In the genomic region with DNA sequence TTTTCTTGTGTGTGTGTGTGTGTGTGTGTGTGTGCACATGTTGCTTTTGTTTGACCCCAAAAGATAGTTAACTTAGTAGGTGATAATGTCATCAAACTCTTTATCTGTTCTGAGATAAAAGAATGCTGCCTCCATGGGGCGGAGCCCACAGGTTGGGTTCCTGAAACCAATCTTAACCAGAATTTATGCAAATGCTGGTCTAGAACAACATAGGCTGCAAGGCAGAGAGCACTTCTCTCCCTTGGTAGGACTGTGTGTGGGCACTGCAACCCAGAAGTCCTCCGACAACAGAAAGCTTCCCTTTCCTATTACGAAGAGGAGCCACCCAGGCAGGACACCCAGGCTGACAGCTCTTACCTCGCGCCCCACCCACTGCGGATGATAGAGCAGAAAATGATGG, we compare ENCODE assay signal across 29 mouse cellular contexts. TPM values are rescaled to one million over a fixed set of nuclear protein-coding genes. Genes with fewer than 3 reads are reported as not detected.
DNase-seq lines count a peak whose midpoint lies in the region; ATAC-seq and TF ChIP-seq lines count a peak whose summit lies in the region.
"Had no signal": no experiment of that assay in that cellular context is flagged by ENCODE, and none has a peak within 500 bp of the region (broad histone marks: within the 10 kb centered on the region; RNA-seq: fewer than 3 reads in every experiment).

No protein-coding gene starts in this region.

- no peak overlapping the region for H3K4me2 ChIP-seq in forebrain, embryonic 13.5 days
- H3K4me2 ChIP-seq: embryonic facial prominence, embryonic 13.5 days; forebrain, embryonic 12.5 days; heart, embryonic 12.5 days; heart, embryonic 15.5 days; hindbrain, embryonic 13.5 days had no signal

- no peak for TF ChIP-seq CTCF in G1E (IDR thresholded peaks at IDR 0.05; ENCODE audit: low read depth, low read length)

- no peaks in the 10 kb centered on the region for H3K9me3 ChIP-seq in G1E (replicated peaks)
- H3K9me3 ChIP-seq in forebrain, embryonic 13.5 days (replicated peaks), result no peaks in the 10 kb centered on the region
- H3K9me3 ChIP-seq: embryonic facial prominence, embryonic 10.5 days; embryonic facial prominence, embryonic 13.5 days; forebrain, embryonic 12.5 days; heart, embryonic 12.5 days; heart, embryonic 15.5 days; hindbrain, embryonic 10.5 days; hindbrain, embryonic 13.5 days had no signal

- peak; percentile 54 for DNase-seq in CD4-positive, CD25-positive, alpha-beta regulatory T cell, adult 2 months (ENCODE audit: low read depth, low spot score)
- DNase-seq in G1E (ENCODE audit: low spot score), result no peak
- peak; percentile 70 for DNase-seq in induced T-regulatory cell, adult 2 months (ENCODE audit: low read depth)
- DNase-seq in adrenal gland, postnatal 36 days, result no peak
- no peak for DNase-seq in layer of hippocampus, adult 18-20 months (ENCODE audit: low spot score in 2 of 2)
- DNase-seq: adrenal gland, postnatal 10 days; cerebellum, adult 11 months; cerebellum, adult 2 months; cerebellum, adult 9-11 months; cerebellum, postnatal 25 days; embryo, embryonic 11 days; gastrocnemius, postnatal 10 days; gastrocnemius, postnatal 36 days; heart, adult 2 months; heart, postnatal 10 days; heart, postnatal 36 days had no signal

- H3K27me3 ChIP-seq in G1E (ENCODE audit: insufficient read depth, low read length), result peaks cover 16% of the 10 kb centered on the region
- no peaks in the 10 kb centered on the region for H3K27me3 ChIP-seq in forebrain, embryonic 13.5 days
- H3K27me3 ChIP-seq: embryonic facial prominence, embryonic 13.5 days; forebrain, embryonic 12.5 days; heart, embryonic 12.5 days; heart, embryonic 15.5 days; hindbrain, embryonic 13.5 days had no signal

- peaks cover 10% of the 10 kb centered on the region for H3K4me1 ChIP-seq in G1E (ENCODE audit: insufficient read depth, low read depth, low read length)
- H3K4me1 ChIP-seq in forebrain, embryonic 13.5 days, result no peaks in the 10 kb centered on the region
- H3K4me1 ChIP-seq: embryonic facial prominence, embryonic 10.5 days; embryonic facial prominence, embryonic 13.5 days; forebrain, embryonic 12.5 days; heart, embryonic 15.5 days; hindbrain, embryonic 10.5 days; hindbrain, embryonic 13.5 days had no signal

- H3K36me3 ChIP-seq in G1E (replicated peaks), result no peaks in the 10 kb centered on the region
- no peaks in the 10 kb centered on the region for H3K36me3 ChIP-seq in forebrain, embryonic 13.5 days (ENCODE audit: poor library complexity, severe bottlenecking)
- H3K36me3 ChIP-seq: embryonic facial prominence, embryonic 10.5 days; embryonic facial prominence, embryonic 13.5 days; forebrain, embryonic 12.5 days; heart, embryonic 12.5 days; heart, embryonic 15.5 days; hindbrain, embryonic 10.5 days; hindbrain, embryonic 13.5 days had no signal

- peak; percentile 67 for ATAC-seq in G1E (ENCODE audit: extremely low read depth, insufficient number of reproducible peaks, low FRiP score, poor library complexity, severe bottlenecking)
- 0 out of 2 replicates have a peak, but pooled peaks have one; percentile 20 for ATAC-seq in megakaryocyte progenitor cell, adult 5-6 weeks (replicated peaks; ENCODE audit: poor library complexity)
- ATAC-seq in forebrain, embryonic 13.5 days, result no peak
- ATAC-seq: forebrain, embryonic 16.5 days; hindbrain, embryonic 16.5 days; intestine, postnatal 0 days had no signal

- no peak overlapping the region for H3K4me3 ChIP-seq in G1E (ENCODE audit: low read depth, low read length)
- no peak overlapping the region for H3K4me3 ChIP-seq in forebrain, embryonic 13.5 days
- H3K4me3 ChIP-seq: embryonic facial prominence, embryonic 10.5 days; embryonic facial prominence, embryonic 13.5 days; erythroblast, embryonic 14.5 days; forebrain, embryonic 12.5 days; heart, adult 2 months; heart, embryonic 12.5 days; heart, embryonic 15.5 days; hindbrain, embryonic 10.5 days; hindbrain, embryonic 13.5 days had no signal

- H3K27ac ChIP-seq in forebrain, embryonic 13.5 days, result no peak overlapping the region
- H3K27ac ChIP-seq: embryonic facial prominence, embryonic 10.5 days; embryonic facial prominence, embryonic 13.5 days; forebrain, embryonic 12.5 days; heart, adult 2 months; heart, embryonic 15.5 days; hindbrain, embryonic 10.5 days; hindbrain, embryonic 13.5 days had no signal

- 93% methylated on average over 6 of the region's 6 CpGs for WGBS in forebrain, embryonic 13.5 days

- H3K9ac ChIP-seq in forebrain, embryonic 13.5 days, result no peak overlapping the region
- H3K9ac ChIP-seq: embryonic facial prominence, embryonic 13.5 days; forebrain, embryonic 12.5 days; heart, embryonic 12.5 days; heart, embryonic 15.5 days; hindbrain, embryonic 13.5 days had no signal

RNA-seq across cellular contexts. Expression of a gene that starts 29.7 kb away (rescaled TPM):
- total RNA-seq in G1E (2014; fragmentation: Nextera tagmentation), result 196 TPM in 2 replicates
- 220 and 231 TPM in 2 replicates for total RNA-seq in G1E (2017)
- polyA plus RNA-seq in G1E (2012), result 6.9 and 10.2 TPM in 2 replicates
- 5.3 and 11.7 TPM in 2 replicates for total RNA-seq in megakaryocyte progenitor cell, adult 5-6 weeks (2015)
- total RNA-seq in megakaryocyte progenitor cell, adult 5-6 weeks (2017), result 5.9 and 11.3 TPM in 2 replicates
- under 1 TPM; 0.26 to 0.83 TPM for total RNA-seq in adrenal gland, postnatal 36 days (2021)
- under 1 TPM; 0.10 TPM for total RNA-seq in layer of hippocampus, adult 18-20 months (2021)
- not detected in 2 replicates for polyA plus RNA-seq in forebrain, embryonic 13.5 days (2015; fragmentation: Nextera tagmentation; extraction: Ambion mirVana)
- polyA plus RNA-seq: forebrain, embryonic 12.5 days; hindbrain, embryonic 13.5 days had no signal

Comparison
In these comparisons a context has a peak if more than half of its experiments do, and no peak if none do; other contexts are left out.
1. DNase-seq: peak in CD4-positive, CD25-positive, alpha-beta regulatory T cell, adult 2 months (single experiment) and induced T-regulatory cell, adult 2 months (single experiment); none in G1E (single experiment), adrenal gland, postnatal 36 days (0 of 2) and layer of hippocampus, adult 18-20 months (0 of 2).
2. RNA of a gene that starts 29.7 kb away (total RNA-seq): 196 to 231 TPM in G1E; 5.3 to 11.7 TPM in megakaryocyte progenitor cell, adult 5-6 weeks, 0.26 to 0.83 TPM in adrenal gland, postnatal 36 days and 0.10 TPM in layer of hippocampus, adult 18-20 months; every median in the first group is over 10 times any median in the second.